Mouse (Mus musculus) forebrain, embryonic 12.5 days (tissue): ENCODE data around the gene Slc39a1. TPM values are rescaled to one million over a fixed set of nuclear protein-coding genes. Genes with fewer than 3 reads are reported as not detected.

Experiments used
- ATAC-seq: fragments of 200-750 bp; cut with Nextera tagmentation; 2 replicates; pipeline ENCODE4 v1.8.0; 2017; ENCODE audit warnings: moderate TSS enrichment; ENCODE audit not compliant: low FRiP score
- H3K27ac ChIP-seq: fragments of 300-500 bp; sonication (generic); 2 replicates; pipeline ENCODE4 v1.5.1; 2016; ENCODE audit warnings: mild to moderate bottlenecking
- H3K27me3 ChIP-seq: fragments of 300-500 bp; sonication (generic); 2 replicates; pipeline ENCODE4 v1.6.1; 2016; ENCODE audit warnings: mild to moderate bottlenecking
- H3K36me3 ChIP-seq: fragments of 300-500 bp; sonication (generic); replicated peaks from 2 replicates; pipeline ENCODE4 v1.6.1; 2016; ENCODE audit warnings: mild to moderate bottlenecking
- H3K4me1 ChIP-seq: fragments of 300-500 bp; sonication (generic); 2 replicates; pipeline ENCODE4 v1.6.1; 2016
- H3K4me2 ChIP-seq: fragments of 300-500 bp; sonication (generic); 2 replicates; pipeline ENCODE4 v1.6.1; 2016; ENCODE audit warnings: mild to moderate bottlenecking, moderate library complexity
- H3K4me3 ChIP-seq: fragments of 300-500 bp; sonication (generic); replicated peaks from 2 replicates; pipeline ENCODE4 v1.5.1; 2016; ENCODE audit warnings: mild to moderate bottlenecking
- H3K9ac ChIP-seq: fragments of 300-500 bp; sonication (generic); 2 replicates; pipeline ENCODE4 v1.6.1; 2016; ENCODE audit warnings: mild to moderate bottlenecking
- H3K9me3 ChIP-seq: fragments of 300-500 bp; sonication (generic); 2 replicates; pipeline ENCODE4 v1.6.1; 2016
- WGBS: fragments of 180-500 bp; shearing (Covaris S2); methylation state at CpG from one replicate; pipeline ENCODE4 v1.1.7; 2016; 5-methylcytosine and 5-hydroxymethylcytosine counted together
- polyA plus RNA-seq: library from polyadenylated mRNA; unstranded; fragments of >200 nt; fragmentation: Nextera tagmentation; extraction: Ambion mirVana; gene quantifications from 2 replicates; pipeline ENCODE4 v1.2.1, GENCODE M21; 2016

The Slc39a1 gene
- polyA plus RNA-seq, result 32.8 and 42.8 TPM in 2 replicates

DNA sequence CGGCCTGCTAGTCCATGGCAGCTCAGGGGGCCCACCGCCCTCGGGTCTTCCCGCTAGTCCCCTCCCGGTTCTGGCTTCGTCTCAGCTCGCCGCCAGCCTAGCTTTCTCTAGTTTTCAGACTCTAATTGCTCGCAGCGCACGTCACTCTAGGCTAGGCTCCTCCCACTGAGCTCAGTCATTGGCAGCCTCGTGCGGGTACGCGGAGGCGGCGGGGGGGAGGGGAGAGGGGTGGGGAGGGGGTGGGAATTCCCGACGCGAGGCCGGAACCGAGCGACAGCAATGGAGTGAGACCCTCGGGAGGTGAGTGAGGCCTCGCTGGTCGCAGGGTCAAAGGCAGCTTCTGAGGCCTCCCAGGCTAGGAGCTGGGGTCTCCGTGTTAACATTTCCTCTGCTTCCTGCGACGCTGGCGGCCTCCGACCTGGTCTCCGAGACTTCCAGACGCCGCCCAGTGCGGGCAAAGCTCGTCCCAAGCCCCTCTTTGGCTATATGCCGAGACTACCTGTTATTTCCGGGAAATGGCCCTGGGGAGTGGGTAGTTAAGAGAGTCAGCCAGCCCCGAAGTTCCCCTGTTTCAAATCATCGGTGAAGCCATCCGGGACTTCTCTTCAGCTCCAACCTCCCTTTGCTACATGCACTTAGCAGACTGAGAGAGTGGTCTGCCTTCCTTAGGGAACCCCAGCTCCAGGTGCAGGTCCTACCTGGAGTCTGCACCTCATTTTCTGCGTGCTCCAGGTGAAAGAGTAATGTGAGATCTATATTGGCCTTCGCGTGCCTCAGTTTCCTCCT, at the start of gene Slc39a1:
Slc39a1 (plus strand) TSS at position 213 of the 786 bp plus-strand sequence.
- Histone ChIP-seq H3K9me3 (no peaks in the 10 kb centered on the region), H3K9ac (peak within 1 kb of the TSS; percentile 81), H3K36me3 (peaks cover 22% of the 10 kb centered on the region), H3K27me3 (no peaks in the 10 kb centered on the region), H3K4me2 (peak within 1 kb of the TSS; percentile 75), H3K27ac (peak within 1 kb of the TSS; percentile 90), H3K4me3 (peak within 1 kb of the TSS; percentile 66), H3K4me1 (peaks cover 25% of the 10 kb centered on the region)
- under 1% methylated on average over 44 of the region's 44 CpGs for WGBS
- ATAC-seq, result peak; percentile 96

DNA sequence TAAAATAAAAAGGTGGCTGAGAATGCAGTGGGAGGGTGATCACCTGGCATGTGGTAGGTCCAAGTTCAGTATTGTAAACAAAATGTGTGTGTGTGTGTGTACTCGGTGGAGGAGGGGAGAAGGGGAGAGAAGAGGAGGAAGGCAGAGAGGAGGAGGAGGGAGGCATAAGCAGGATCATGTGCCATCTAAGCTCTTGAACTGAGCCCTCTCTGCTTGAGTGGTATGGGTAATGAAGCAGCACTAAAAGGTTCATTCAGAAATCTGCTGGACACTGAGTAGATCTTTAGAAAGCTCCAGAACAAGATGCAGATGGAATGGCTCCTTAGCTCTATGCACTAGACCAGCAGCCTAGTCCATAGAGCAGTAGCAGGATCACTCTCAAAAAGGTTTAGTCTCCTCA, 45.1 kb upstream of the Slc39a1 start:
- Histone ChIP-seq H3K27ac (no peak overlapping the region), H3K4me2 (no peak overlapping the region), H3K4me1 (no peaks in the 10 kb centered on the region), H3K9me3 (no peaks in the 10 kb centered on the region), H3K9ac (no peak overlapping the region), H3K4me3 (no peak overlapping the region), H3K27me3 (no peaks in the 10 kb centered on the region), H3K36me3 (peaks cover 6% of the 10 kb centered on the region)
- WGBS, result 38% methylated on average over 1 of the region's 1 CpGs
- ATAC-seq, result no peak

DNA sequence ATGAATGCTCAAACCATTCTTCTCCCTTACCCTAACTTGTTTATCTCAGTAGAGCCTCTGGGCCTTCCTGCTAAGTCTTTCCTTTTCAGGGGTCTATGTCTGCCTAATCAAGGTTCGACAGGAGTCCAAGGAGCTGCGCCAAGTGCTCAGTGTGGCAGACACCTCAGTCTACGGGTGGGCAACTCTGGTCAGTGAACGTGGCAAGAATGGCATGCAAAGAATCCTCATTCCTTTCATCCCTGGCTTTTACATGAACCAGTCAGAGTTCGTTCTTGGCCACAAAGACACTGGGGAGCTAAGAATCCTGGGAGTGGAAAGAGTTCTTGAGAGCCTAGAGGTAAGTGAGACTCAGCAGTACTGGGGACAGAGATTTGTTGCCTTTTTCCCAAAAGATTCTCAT, 44.4 kb upstream of the Slc39a1 start:
- no peak overlapping the region for H3K4me2 ChIP-seq
- ATAC-seq, result no peak
- no peaks in the 10 kb centered on the region for H3K9me3 ChIP-seq
- H3K4me3 ChIP-seq, result no peak overlapping the region
- H3K27me3 ChIP-seq, result no peaks in the 10 kb centered on the region
- H3K4me1 ChIP-seq, result no peaks in the 10 kb centered on the region
- peaks cover 14% of the 10 kb centered on the region for H3K36me3 ChIP-seq
- no peak overlapping the region for H3K27ac ChIP-seq
- WGBS, result 75% methylated on average over 5 of the region's 5 CpGs
- no peak overlapping the region for H3K9ac ChIP-seq

DNA sequence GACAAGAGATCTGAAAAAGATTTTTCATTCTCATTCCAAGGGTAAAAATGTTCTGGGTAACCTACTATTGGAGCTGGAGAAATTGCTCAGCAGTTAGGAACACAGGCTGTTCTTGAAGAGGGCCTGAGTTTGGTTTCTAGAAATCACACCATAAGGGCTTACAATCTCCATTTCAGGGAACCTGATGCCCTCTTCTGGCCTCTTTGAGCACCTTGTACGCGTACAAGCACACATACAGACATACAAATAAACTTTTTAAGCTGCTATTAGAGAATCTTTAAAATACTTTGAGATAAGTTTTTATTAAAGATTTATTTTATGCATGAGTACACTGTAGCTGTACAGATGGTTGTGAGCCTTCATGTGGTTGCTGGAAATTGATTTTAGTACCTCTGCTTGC, 43.4 kb upstream of the Slc39a1 start:
- Histone ChIP-seq H3K27me3 (no peaks in the 10 kb centered on the region), H3K36me3 (peaks cover 23% of the 10 kb centered on the region), H3K27ac (no peak overlapping the region), H3K4me1 (no peaks in the 10 kb centered on the region), H3K4me3 (no peak overlapping the region), H3K9me3 (no peaks in the 10 kb centered on the region), H3K4me2 (no peak overlapping the region), H3K9ac (no peak overlapping the region)
- ATAC-seq, result no peak
- 94% methylated on average over 2 of the region's 2 CpGs for WGBS

DNA sequence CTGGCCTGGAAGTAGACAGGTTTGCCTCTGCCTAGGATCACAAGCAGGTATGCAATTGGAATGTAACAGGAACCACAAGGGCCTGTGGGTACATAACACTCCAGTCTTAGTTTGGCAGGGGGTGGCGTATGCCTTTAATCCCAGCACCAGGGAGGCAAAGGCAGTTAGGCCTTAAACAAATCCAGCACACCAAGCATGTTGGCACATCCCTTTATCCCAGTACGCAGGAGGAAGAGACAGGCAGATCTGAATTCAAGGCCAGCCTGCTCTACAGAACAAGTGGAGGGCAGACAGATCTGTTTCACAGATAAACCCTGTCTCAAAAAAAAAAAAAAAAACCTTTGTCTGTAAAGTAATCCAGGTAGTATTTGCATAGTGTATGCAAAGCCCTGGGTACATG, 39.3 kb upstream of the Slc39a1 start:
- no peak overlapping the region for H3K4me2 ChIP-seq
- no peak overlapping the region for H3K4me3 ChIP-seq
- no peak overlapping the region for H3K9ac ChIP-seq
- H3K4me1 ChIP-seq, result peaks cover 17% of the 10 kb centered on the region
- H3K9me3 ChIP-seq, result no peaks in the 10 kb centered on the region
- H3K36me3 ChIP-seq, result peaks cover 54% of the 10 kb centered on the region
- H3K27me3 ChIP-seq, result no peaks in the 10 kb centered on the region
- H3K27ac ChIP-seq, result no peak overlapping the region
- ATAC-seq, result no peak
- WGBS, result 85% methylated on average over 2 of the region's 2 CpGs

DNA sequence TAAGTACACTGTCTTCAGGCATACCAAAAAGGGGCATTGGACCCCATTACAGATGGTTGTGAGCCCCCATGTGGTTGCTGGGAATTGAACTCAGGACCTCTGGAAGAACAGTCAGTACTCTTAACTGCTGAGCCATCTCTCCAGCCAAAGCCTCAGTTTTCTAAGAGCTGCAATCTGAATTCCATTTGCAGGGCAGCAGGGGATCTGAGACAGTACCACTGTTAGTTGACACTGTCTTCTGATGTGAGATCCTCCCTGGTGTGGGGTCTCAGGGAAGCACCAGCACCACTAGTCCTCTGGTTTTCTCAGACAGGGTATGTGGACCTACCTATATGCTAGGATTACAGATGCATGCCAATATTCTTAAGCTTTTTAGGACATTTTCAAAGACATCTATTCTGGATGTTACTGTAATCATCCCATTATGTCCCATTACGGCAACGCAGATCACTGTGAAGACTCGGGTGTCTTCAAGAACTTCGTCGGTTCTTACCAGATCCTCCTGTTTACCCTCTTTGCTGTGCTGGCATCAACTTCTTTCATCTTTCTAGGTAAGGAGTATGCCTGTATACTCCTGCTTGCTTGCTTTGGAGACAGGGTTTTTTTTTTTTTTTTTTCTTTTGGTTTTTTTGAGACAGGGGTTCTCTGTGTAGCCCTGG, 37.9 kb upstream of the Slc39a1 start:
- WGBS, result 94% methylated on average over 5 of the region's 5 CpGs
- peaks cover 54% of the 10 kb centered on the region for H3K36me3 ChIP-seq

DNA sequence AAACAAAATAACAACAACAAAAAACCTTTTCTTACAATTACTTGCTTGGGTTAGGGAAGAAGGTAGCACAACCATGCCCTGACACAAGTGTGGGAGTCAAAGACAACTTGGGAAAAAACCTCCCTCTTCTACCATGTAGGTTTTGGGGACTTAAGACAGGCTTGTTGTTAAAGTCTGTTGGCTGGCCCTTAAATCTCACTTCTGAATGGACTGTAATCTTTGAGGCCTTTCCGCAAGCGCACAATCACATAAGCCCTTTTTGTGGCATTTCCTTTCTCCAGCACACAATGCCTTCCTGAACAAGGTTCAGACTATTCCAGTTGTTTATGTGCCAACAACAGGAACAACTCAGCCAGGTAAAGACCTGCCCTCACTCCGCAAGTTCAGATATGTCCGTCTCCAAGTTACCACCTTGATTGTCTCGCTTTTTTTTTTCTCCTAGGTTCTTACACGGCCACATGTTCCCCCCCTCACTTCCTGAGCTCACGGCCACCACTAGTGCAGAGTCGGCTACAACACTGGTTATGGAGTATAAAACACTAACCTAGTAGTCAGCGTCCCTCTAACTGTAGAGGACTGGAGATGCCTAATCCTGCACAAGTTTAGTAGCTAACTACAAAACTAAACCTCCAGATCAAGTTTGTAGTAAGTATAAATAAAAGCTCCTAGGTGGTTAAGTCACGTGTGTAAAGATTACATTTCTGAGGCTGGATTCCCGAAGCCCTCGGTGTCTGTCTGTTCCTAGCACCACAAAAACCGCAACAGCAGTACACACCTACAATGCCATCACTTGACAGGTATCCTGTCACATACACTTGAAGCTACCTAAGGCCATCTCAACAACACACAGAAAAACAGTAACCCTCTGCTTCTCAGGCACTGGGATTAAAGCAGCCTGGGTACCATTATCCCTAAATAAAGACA, 36.2 kb upstream of the Slc39a1 start:
- H3K9ac ChIP-seq, result no peak overlapping the region
- H3K4me1 ChIP-seq, result peaks cover 24% of the 10 kb centered on the region
- ATAC-seq, result no peak
- H3K4me2 ChIP-seq, result peak overlapping the region; percentile 86
- peaks cover 51% of the 10 kb centered on the region for H3K36me3 ChIP-seq
- H3K9me3 ChIP-seq, result no peaks in the 10 kb centered on the region
- H3K4me3 ChIP-seq, result peak overlapping the region; percentile 84
- no peak overlapping the region for H3K27ac ChIP-seq
- 89% methylated on average over 13 of the region's 13 CpGs for WGBS
- no peaks in the 10 kb centered on the region for H3K27me3 ChIP-seq

More for the DNA sequence above, 37.9 kb upstream of the Slc39a1 start:
- H3K4me1 ChIP-seq, result peaks cover 24% of the 10 kb centered on the region
- H3K4me2 ChIP-seq, result no peak overlapping the region
- ATAC-seq, result no peak
- no peak overlapping the region for H3K4me3 ChIP-seq
- no peaks in the 10 kb centered on the region for H3K9me3 ChIP-seq
- no peak overlapping the region; the same call in 1 of the 2 replicates for H3K9ac ChIP-seq
- H3K27ac ChIP-seq, result no peak overlapping the region
- no peaks in the 10 kb centered on the region for H3K27me3 ChIP-seq

DNA sequence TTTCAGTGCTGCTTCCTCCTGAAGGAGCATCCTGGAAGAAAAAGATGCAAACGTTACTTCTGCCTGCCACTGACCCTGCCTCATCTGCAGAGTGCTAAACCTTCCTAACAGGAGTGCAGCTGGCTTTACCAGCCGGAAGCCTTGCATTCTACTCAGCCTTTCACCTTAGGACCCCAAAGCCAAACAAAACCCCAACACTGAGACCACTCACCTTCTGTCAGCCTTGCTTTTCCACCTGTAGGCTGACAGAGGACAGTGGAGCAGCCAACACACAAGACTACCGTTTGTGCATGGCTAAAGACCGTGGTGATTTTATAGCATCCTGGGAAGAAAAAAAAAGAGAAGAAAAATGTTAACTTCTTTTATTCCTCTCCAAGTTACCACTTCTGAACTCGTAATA, 35.2 kb upstream of the Slc39a1 start:
- Histone ChIP-seq H3K9me3 (no peaks in the 10 kb centered on the region), H3K36me3 (peaks cover 49% of the 10 kb centered on the region), H3K4me1 (peaks cover 24% of the 10 kb centered on the region), H3K4me2 (peak overlapping the region; percentile 86), H3K9ac (peak overlapping the region; percentile 88), H3K27ac (no peak overlapping the region), H3K4me3 (peak overlapping the region; percentile 84), H3K27me3 (no peaks in the 10 kb centered on the region)
- 24% methylated on average over 5 of the region's 5 CpGs for WGBS
- no peak for ATAC-seq

DNA sequence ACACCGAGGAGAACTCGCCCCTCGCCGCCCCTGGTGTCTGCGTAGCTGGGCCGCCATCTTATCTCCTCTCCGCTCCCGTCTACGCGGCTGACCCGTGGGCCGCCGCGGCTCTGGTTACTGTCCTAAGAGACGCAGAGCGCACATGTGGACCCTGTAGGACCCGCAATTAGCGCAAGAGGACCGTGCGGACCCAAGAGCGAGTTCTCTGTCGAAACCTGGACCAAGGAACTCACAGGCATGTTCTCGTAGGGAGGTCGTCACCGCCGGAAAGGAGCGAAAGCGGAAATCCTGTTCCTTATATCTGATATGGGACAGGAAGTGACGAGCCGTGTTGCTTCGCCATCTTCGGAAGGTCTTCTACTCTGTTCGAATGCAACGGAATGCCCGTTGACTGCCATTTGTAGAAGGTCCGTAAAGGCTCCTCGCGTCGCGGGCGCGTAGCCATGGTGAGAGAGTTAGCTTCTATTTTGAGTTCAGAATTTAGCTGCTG, 34.5 kb upstream of the Slc39a1 start, which contains the start of the genes Rps27 and Rab13:
Rps27 (minus strand) TSS at position 275 of the 490 bp plus-strand sequence.
Rab13 (plus strand) TSS at position 319 of the 490 bp plus-strand sequence.
- Histone ChIP-seq H3K9me3 (no peaks in the 10 kb centered on the region), H3K4me2 (peak within 1 kb of the TSS; percentile 86), H3K27me3 (no peaks in the 10 kb centered on the region), H3K4me1 (peaks cover 24% of the 10 kb centered on the region), H3K36me3 (peaks cover 42% of the 10 kb centered on the region), H3K4me3 (peak within 1 kb of the TSS; percentile 84), H3K9ac (peak within 1 kb of the TSS; percentile 88), H3K27ac (peak within 1 kb of the TSS; percentile 86)
- under 1% methylated on average over 42 of the region's 42 CpGs for WGBS
- peak; percentile 94 for ATAC-seq

DNA sequence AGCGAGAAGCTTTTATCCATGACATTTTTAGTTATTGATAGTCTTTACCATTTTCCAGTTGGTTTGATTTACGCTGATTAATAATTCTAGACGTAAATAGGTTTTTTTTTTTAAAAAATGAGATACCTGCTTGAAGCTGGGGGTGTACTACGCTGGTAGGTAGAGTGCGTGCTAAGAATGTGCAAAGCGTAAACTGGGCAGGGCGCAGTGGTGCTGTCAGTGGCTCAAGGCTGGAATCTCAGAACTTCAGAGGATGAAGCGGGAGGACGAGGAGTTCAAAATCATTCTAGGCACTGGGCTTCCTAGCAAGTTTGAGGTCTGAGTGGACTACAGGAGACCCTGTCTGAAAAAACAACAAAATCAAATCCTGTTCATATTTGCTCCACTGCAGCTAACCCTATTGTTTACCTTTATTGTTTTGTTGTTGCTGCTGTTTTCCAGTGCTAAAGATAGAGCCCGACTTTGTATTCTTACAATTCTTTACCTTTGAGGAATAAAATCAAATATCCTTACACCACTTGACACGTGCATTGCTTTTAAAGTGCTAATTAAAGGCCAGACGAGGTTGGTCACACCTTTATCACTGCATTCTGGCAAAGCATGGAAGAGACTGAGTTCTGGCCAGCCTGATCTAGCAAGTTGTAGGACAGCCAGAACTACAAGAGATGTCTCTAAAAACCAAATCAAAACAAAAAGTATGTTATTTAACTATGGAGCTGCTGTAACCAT, 33.9 kb upstream of the Slc39a1 start:
- Histone ChIP-seq H3K4me3 (peak overlapping the region; percentile 84), H3K9ac (peak overlapping the region; percentile 30; the same call in 1 of the 2 replicates), H3K4me1 (peaks cover 24% of the 10 kb centered on the region), H3K27ac (peak overlapping the region; percentile 86; the same call in 1 of the 2 replicates), H3K27me3 (no peaks in the 10 kb centered on the region), H3K36me3 (peaks cover 35% of the 10 kb centered on the region), H3K9me3 (no peaks in the 10 kb centered on the region), H3K4me2 (peak overlapping the region; percentile 86)
- 14% methylated on average over 12 of the region's 12 CpGs for WGBS
- peak; percentile 59; the same call in 1 of the 2 replicates for ATAC-seq

DNA sequence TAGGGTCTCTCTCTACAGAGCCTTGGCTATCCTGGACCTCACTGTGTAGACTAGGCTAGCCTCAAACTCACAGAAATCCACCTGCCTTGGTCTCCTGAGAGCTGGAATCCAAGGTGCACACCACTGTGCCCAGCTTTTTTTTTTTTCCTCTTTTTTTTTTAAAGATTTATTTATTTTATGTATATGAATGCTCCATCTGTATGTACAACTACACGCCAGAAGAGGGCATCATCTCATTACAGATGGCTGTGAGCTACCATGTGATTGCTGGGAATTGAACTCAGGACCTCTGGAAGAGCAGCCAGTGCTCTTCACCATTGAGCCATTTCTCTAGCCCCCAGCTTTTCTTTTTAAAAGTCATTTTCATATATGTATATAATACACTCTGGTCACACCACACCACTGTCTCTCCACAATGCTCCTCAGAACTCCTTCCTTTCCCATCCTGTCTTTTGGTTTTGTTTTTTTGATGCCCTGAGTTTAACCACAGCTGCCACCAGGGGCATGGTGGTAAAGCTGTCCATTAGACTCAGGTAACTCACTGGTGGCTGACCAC, 32.1 kb upstream of the Slc39a1 start:
- WGBS, result 39% methylated on average over 1 of the region's 1 CpGs
- no peak for ATAC-seq
- H3K4me1 ChIP-seq, result peaks cover 36% of the 10 kb centered on the region
- H3K4me2 ChIP-seq, result no peak overlapping the region
- no peak overlapping the region for H3K4me3 ChIP-seq
- H3K36me3 ChIP-seq, result peaks cover 18% of the 10 kb centered on the region
- no peak overlapping the region for H3K27ac ChIP-seq
- no peak overlapping the region for H3K9ac ChIP-seq
- H3K9me3 ChIP-seq, result no peaks in the 10 kb centered on the region
- H3K27me3 ChIP-seq, result no peaks in the 10 kb centered on the region
